Mouse (Mus musculus) intestine, postnatal 0 days (tissue): ENCODE measurements at regions not wholly inside any gene's neighbourhood (a gene's known extent, or its start where the extent isn't known, plus 50 kb on each side); places are given as distances from the start of the nearest gene placed in this dataset.

Experiments
- ATAC-seq: fragments of 200-750 bp; cut with Nextera tagmentation; 2 replicates; pipeline ENCODE4 v1.8.0; 2017; ENCODE audit warnings: mild to moderate bottlenecking, moderate TSS enrichment, moderate library complexity
- H3K27ac ChIP-seq: fragments of 300-500 bp; sonication (generic); 2 replicates; pipeline ENCODE4 v1.5.1; 2014; ENCODE audit warnings: mild to moderate bottlenecking, low read depth, low read length, moderate library complexity
- H3K27me3 ChIP-seq: fragments of 300-500 bp; sonication (generic); replicated peaks from 2 replicates; pipeline ENCODE4 v1.6.1; 2014; ENCODE audit warnings: low read length, mixed read lengths; ENCODE audit not compliant: control insufficient read depth, insufficient read depth
- H3K36me3 ChIP-seq: fragments of 300-500 bp; sonication (generic); 2 replicates; pipeline ENCODE4 v1.6.1; 2014; ENCODE audit warnings: mild to moderate bottlenecking, moderate library complexity; ENCODE audit not compliant: control insufficient read depth, insufficient read depth
- H3K4me1 ChIP-seq: fragments of 300-500 bp; sonication (generic); replicated peaks from 2 replicates; pipeline ENCODE4 v1.6.1; 2014; ENCODE audit warnings: antibody characterized with exemption, low read length, mixed read lengths; ENCODE audit not compliant: control insufficient read depth, insufficient read depth
- H3K4me2 ChIP-seq: fragments of 300-500 bp; sonication (generic); replicated peaks from 2 replicates; pipeline ENCODE4 v1.6.1; 2014; ENCODE audit warnings: low read depth, mild to moderate bottlenecking, moderate library complexity
- H3K4me3 ChIP-seq: fragments of 300-500 bp; sonication (generic); 2 replicates; pipeline ENCODE4 v1.5.1; 2014; ENCODE audit warnings: low read depth, low read length
- H3K9ac ChIP-seq: fragments of 300-500 bp; sonication (generic); 2 replicates; pipeline ENCODE4 v1.6.1; 2014; ENCODE audit warnings: mild to moderate bottlenecking, low read depth, low read length
- H3K9me3 ChIP-seq: fragments of 300-500 bp; sonication (generic); 2 replicates; pipeline ENCODE4 v1.6.1; 2016; ENCODE audit warnings: mixed run types; ENCODE audit not compliant: control insufficient read depth
- CTCF ChIP-seq: sonication (generic); IDR thresholded peaks from 2 replicates; pipeline ENCODE4 v1.5.1; 2016; ENCODE audit warnings: low read depth, mild to moderate bottlenecking, control low read depth, antibody characterized with exemption, moderate library complexity
- WGBS: fragments of 180-500 bp; shearing (Covaris S2); extraction: QIAGEN DNeasy Blood & Tissue Kit; methylation state at CpG from one replicate; pipeline ENCODE4 v1.1.7; 2014; 5-methylcytosine and 5-hydroxymethylcytosine counted together

- no peaks in the 10 kb centered on the region for H3K27me3 ChIP-seq
- no peaks in the 10 kb centered on the region for H3K36me3 ChIP-seq
- H3K4me3 ChIP-seq, result no peak overlapping the region
- no peak for TF ChIP-seq CTCF
- no peak overlapping the region for H3K27ac ChIP-seq
- H3K9ac ChIP-seq, result no peak overlapping the region
- no peak for ATAC-seq
- H3K4me2 ChIP-seq, result no peak overlapping the region
- H3K9me3 ChIP-seq, result no peaks in the 10 kb centered on the region
- 78% methylated on average over 7 of the region's 7 CpGs for WGBS
- no peaks in the 10 kb centered on the region for H3K4me1 ChIP-seq
Observed at GRCm38 (mm10) chr14:47856280-47856765, 208.1 kb downstream of the Ktn1 start.

- no peaks in the 10 kb centered on the region for H3K9me3 ChIP-seq
- ATAC-seq, result no peak
- no peak for TF ChIP-seq CTCF
- H3K27me3 ChIP-seq, result no peaks in the 10 kb centered on the region
- no peak overlapping the region for H3K4me2 ChIP-seq
- no peaks in the 10 kb centered on the region for H3K36me3 ChIP-seq
- no peak overlapping the region for H3K9ac ChIP-seq
- 71% methylated on average over 4 of the region's 4 CpGs for WGBS
- no peak overlapping the region for H3K4me3 ChIP-seq
- H3K4me1 ChIP-seq, result no peaks in the 10 kb centered on the region
- no peak overlapping the region for H3K27ac ChIP-seq
Observed at GRCm38 (mm10) chr14:47857271-47857670, 209.0 kb downstream of the Ktn1 start.

DNA sequence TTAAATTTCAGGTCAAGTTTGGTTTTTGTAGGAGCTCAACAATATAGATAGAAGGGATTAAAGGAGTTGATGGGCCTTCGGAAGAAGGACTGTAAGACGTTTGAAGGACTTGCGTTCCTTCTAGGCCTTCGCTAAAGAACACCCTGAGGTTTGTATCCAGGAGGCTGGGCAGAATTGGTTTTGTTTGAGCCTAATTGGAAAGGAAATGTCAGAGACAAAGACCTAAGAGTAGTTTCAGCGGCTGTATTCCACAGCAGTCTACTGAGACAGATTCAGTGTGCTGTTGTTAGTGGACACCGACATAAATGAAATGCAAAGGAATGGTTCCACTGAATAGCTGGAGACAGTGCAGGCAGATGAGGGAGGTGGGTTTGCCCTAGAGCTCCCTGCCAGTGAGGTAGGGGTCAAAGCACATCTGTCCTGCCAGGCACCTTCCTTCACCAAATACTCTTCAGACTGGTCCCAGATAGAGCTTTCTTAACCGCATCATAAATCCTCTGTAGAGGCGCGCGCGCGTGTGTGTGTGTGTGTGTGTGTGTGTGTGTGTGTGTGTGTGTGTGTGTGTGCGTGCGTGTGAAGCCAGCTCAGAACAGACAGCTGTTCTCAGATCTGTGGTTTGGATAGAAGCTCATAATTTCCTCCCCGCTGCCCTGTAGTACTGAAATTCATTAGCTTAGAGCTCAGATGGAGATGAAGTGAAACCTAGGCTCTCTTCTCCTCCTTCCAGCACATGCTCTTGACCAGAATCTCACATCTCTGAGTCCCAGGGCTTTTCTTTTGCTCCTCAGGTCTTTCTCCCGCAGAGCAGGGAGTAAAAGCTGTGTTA is 209.7 kb downstream of the Ktn1 start:
- ATAC-seq, result no peak
- Histone ChIP-seq H3K4me1 (no peaks in the 10 kb centered on the region), H3K4me2 (no peak overlapping the region), H3K9me3 (no peaks in the 10 kb centered on the region), H3K27me3 (no peaks in the 10 kb centered on the region), H3K4me3 (no peak overlapping the region), H3K9ac (no peak overlapping the region), H3K27ac (no peak overlapping the region), H3K36me3 (no peaks in the 10 kb centered on the region)
- TF ChIP-seq CTCF, result no peak
- 78% methylated on average over 16 of the region's 16 CpGs for WGBS

DNA sequence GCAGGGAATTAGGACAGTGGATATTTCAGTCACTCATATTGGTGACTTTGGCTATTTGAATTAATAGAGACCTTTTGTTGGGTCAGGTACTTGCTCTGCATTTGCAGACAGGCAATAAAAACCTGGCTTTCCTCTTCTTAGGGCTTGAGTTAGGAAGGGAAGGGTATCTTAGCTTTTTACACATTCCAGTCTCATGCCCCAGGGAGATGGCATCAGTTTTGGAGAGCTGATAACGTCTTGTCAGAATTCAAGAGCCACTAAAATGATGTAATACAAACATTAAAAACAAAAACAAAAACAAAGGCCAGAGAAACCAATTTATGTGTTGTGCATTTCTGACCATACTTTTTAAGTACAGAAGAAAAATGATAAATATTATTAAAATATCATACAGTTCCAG is 214.3 kb downstream of the Ktn1 start:
- H3K9me3 ChIP-seq, result no peaks in the 10 kb centered on the region
- TF ChIP-seq CTCF, result no peak
- no peaks in the 10 kb centered on the region for H3K27me3 ChIP-seq
- no peak overlapping the region for H3K4me3 ChIP-seq
- no peak overlapping the region for H3K27ac ChIP-seq
- no peaks in the 10 kb centered on the region for H3K36me3 ChIP-seq
- no peaks in the 10 kb centered on the region for H3K4me1 ChIP-seq
- no peak for ATAC-seq
- WGBS, result 70% methylated on average over 1 of the region's 1 CpGs
- no peak overlapping the region for H3K9ac ChIP-seq
- no peak overlapping the region for H3K4me2 ChIP-seq

GRCm38 (mm10) chr14:47863067-47863466 is 214.8 kb downstream of the Ktn1 start:
- Histone ChIP-seq H3K36me3 (no peaks in the 10 kb centered on the region), H3K9ac (no peak overlapping the region), H3K27me3 (no peaks in the 10 kb centered on the region), H3K27ac (no peak overlapping the region), H3K9me3 (no peaks in the 10 kb centered on the region), H3K4me2 (no peak overlapping the region), H3K4me1 (no peaks in the 10 kb centered on the region), H3K4me3 (no peak overlapping the region)
- WGBS, result 60% methylated on average over 5 of the region's 5 CpGs
- no peak for ATAC-seq
- TF ChIP-seq CTCF, result no peak

GRCm38 (mm10) chr14:47863701-47864100 is 215.5 kb downstream of the Ktn1 start:
- Histone ChIP-seq H3K4me3 (no peak overlapping the region), H3K4me2 (no peak overlapping the region), H3K4me1 (no peaks in the 10 kb centered on the region), H3K27me3 (no peaks in the 10 kb centered on the region), H3K27ac (no peak overlapping the region), H3K36me3 (no peaks in the 10 kb centered on the region), H3K9me3 (no peaks in the 10 kb centered on the region), H3K9ac (no peak overlapping the region)
- no peak for TF ChIP-seq CTCF
- WGBS, result 80% methylated on average over 6 of the region's 6 CpGs
- ATAC-seq, result no peak
